Mouse (Mus musculus): ENCODE data around the gene Golt1a.

DNA sequence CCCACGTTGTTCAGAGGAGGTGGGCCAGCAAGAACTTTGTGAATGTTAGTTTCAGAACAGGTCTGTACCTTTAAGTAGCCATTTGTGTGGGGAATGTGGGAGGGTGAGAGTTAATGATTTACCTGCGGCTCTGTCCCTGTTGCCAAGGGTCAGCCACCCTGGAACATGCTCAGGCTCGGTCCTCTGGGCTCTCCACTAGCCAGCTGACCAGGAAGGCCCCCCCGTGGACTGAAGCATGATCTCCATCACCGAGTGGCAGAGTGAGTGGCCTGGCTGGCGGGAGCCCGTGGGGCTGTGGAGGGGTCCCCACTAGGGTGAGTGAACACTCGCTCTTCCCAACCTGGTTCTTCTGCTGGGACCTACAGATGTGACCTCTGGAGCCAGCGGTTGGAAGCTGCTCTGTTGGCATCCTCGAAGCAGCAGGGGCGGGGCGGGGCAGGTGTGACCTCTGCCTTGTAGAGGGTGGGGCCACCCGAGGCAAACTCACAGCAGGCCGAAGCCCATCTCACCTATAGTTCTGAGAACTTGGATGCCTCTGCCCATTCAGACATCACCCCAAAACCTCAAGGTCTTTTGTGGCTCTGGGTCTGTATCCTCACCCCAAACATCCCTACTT, at the start of gene Golt1a:
- TF ChIP-seq CTCF (IDR thresholded peaks at IDR 0.05; ENCODE audit: insufficient read depth, low read length) (no peak), POLR2A (IDR thresholded peaks at IDR 0.05; ENCODE audit: borderline replicate concordance, extremely low read depth, low read depth, low read length) (no peak)
